Mouse (Mus musculus) stomach, adult 2 months (tissue): ENCODE data around the gene Znhit6. TPM values are rescaled to one million over a fixed set of nuclear protein-coding genes. Genes with fewer than 3 reads are reported as not detected.

ENCODE experiments used
- polyA plus RNA-seq: library from polyadenylated mRNA; depleted of rRNA; stranded (reverse); fragments of >200 nt; gene quantifications from 2 replicates; pipeline ENCODE4 v1.2.3, GENCODE M21; 2012; rRNA removed

Znhit6 gene
- 0.13 and 0.42 TPM in 2 replicates for polyA plus RNA-seq

DNA sequence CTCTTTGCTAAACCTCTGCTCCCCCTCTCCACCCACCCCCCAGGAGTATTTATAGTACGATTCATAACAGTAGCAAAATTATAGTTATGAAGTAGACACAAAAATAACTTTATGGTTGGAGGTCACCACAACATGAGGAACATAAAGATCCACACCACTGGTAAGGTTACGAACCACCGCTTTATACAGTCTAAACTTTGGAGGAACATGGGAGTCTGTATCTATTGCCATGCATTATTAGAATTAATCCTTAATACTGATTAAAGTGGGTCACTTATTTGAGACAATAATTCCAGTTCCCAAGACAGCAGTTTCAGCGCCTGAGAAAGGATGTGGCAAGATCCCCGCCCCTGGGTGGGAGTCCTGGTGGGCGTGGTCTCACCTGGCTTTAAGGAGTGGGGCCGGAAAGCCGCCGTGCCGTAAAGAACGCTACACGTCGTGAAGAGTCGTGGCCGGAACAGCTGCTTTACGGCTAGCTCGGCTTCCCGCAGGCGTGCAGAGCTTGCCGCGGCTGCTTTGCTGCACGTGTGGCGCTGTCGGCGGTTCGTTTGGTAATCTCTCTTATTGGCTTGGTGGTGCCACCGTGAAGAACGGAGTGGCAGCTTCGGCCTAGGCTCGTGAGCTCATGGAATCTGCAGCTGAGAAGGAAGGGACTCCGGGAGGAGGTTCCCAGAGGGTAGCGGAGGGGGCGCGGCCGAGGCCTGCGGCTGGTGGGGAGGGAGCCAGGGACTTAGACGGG lies at the start of gene Znhit6:
Gene Znhit6 (plus strand): TSS at position 463 of the 739 bp plus-strand sequence.

DNA sequence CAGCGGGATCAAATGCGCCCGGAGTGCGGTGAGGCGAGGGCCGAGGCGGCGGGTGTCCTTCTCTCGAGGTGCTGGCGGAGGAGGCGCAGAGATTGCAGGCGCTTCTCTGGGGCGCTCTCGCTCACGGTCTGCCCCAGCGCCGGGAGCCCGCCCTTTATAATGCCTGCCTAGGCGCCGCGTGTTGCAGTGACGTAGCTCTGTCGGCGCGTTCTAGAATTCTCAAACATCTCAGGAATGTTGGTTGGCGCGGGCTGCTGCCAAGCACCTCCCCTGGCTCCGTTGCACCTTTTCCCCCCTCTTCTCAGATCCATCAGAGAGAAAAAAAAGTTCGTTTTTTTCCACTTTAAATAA lies 73.8 kb downstream of the Znhit6 start, which contains the start of gene Ccn1:
Gene Ccn1 (minus strand): TSS at position 130 of the 351 bp plus-strand sequence.

Other genes starting within 250 kb of the Znhit6 start
- 5.9 and 16.1 TPM in 2 replicates for gene Ccn1, start 73.8 kb downstream of the Znhit6 start, polyA plus RNA-seq
- gene Ddah1, start 182.5 kb downstream of the Znhit6 start, polyA plus RNA-seq = 0.23 and 0.99 TPM in 2 replicates